Mouse (Mus musculus) c-Kit-positive CD71-positive TER-119-negative erythroid progenitor cells, embryonic 14.5 days (primary cell): ENCODE results near the gene Hist1h2ap.
"Not testable (repeated sequence)": the region's sequence is repeated elsewhere in the genome, so short reads cannot be mapped to it uniquely, and the experiment has no call there.

ENCODE experiments used
- DNase-seq: peaks from one replicate; pipeline ENCODE4 v3.0.0-alpha.2; 2013; ENCODE audit warnings: low read depth

The Hist1h2ap gene

DNA sequence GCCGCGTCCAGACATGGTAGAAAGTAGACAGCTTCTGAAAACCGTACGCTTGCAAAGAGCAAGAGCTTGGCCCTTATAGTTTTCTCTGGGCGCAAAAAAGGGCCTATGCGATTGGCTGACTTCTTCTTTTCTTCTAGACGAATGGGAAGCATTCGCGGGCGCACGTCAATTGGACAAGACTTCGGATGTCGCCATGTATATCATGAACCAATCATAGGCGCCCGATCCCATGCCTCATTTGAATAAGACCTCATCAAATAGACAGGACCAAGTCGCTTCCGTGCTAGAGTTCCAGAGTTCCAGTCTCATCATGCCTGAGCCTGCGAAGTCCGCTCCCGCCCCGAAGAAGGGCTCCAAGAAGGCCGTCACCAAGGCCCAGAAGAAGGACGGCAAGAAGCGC is at the start of gene Hist1h2ap, which contains the start of gene Hist1h2br:
Gene Hist1h2ap (minus strand): TSS at position 47 of the 400 bp plus-strand sequence.
Gene Hist1h2br (plus strand): TSS at position 283 of the 400 bp plus-strand sequence.
- not testable (repeated sequence) for DNase-seq

DNA sequence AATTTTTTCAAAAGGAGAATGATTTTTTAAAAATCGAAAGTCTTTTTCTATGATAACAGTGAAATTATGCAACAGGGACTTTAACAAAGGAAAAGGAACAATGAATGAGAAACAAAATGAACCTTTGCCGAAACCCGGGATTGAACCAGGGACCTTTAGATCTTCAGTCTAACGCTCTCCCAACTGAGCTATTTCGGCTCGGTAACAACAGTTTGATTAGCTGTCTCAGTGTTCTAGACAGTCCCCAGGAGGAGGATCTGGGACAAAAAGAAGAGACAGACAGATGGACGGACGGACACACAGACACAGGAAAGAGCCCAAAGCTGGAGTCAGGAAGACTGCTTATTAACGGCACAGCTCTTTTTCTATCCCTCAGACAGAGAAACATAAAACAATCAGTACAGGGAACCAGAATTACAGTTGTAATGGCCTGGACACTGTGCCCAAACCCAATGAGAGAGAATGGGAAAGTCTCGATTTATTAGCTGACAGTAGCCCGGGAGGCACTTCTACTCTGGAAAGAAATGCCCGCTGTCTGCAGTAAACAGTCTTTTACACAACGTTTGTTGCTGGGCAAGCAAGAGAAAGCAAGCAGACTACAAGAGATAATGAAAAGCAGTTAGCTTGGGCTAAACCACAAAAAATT is 49.6 kb upstream of the Hist1h2ap start:
- peak; percentile 86 for DNase-seq

DNA sequence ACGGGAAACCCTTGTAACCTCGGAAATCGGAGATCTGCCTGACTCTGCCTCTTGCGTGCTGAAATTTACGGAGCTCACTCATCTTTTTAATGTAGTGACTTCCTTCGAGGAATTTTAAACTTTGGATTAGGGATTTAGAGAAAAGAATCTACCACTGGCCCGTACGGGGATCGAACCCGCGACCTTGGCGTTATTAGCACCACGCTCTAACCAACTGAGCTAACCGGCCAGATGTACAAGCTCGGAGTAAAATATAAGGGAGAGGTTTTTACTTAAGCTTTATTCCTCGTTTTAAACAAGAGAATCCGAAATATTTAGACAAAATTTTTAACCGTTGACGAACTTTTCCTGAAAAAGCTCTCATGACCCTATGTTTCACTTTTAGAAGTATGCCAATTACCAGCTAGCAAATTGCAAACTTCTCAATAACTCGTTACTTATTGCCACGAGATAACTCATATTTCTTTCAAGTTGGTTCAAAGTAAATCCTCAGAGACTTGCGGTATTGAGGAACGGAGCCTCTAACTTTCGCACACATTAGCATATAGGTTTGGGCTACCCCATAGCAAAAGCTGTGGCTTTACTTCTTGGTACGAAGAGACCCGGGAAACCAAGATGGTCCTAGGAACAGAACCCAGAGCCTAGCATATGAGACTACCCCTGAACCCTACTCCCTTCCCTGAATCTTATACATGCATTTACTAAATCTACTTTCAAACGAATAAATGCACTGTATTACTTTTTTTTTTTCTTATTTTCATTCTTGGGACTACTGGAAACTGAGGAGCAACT is 48.8 kb upstream of the Hist1h2ap start:
- peak; percentile 70 for DNase-seq

DNA sequence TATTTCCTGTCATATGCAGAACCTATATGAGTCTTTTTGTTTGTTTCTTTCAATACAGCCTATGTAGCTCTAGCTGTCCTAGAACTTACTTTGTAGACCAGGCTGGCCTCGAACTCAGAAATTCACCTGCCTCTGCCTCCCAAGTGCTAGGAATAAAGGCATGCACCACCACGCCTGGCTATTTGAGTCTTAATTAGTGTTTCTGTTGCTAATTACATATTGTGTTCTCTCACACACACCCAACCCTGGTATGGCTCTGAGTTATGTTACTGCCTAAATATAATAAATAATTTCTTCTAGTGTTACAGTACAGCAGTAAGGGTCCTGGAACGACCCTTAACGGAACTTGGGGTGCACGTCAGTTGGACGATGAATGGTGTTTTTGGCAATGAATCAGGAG is 47.4 kb upstream of the Hist1h2ap start:
- DNase-seq = no peak

DNA sequence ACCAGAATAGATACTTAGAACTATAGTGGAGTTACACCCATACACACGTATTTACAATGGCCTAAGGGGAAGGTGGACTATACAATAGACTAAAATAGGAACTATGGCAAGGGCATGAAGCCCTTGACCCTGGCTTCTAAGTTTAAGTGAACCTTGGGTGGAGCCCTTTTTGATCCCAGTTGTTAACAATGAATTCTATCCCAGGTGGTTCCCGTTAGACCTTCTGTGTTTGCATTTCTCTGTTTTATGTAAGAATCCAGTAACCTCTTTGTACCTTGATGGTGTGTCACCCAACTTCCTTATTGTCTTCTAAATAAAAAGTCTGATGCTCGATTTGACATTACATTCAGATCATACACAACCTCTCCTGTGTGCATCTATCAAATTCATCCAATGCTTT is 32.2 kb upstream of the Hist1h2ap start:
- not testable (repeated sequence) for DNase-seq

DNA sequence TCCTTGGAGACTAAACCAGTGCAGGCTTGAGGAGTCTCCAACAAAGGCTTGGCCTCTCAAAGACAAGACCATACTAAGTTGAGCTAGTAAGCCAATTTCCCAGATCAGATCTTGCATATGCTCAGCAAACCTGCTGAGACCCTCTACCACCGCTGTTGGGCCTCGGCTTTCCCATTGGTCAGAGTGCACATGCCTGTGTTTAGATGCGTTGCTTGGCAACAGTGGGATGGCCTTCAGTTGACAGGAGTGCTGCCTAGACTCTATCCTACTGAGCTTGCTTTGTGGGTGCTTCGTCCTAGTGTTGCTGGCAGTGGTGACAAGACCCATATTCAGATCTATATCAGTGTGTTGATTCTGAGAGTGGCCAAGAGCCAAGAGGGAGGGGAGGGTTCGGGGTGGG is 28.3 kb upstream of the Hist1h2ap start:
- DNase-seq = no peak

DNA sequence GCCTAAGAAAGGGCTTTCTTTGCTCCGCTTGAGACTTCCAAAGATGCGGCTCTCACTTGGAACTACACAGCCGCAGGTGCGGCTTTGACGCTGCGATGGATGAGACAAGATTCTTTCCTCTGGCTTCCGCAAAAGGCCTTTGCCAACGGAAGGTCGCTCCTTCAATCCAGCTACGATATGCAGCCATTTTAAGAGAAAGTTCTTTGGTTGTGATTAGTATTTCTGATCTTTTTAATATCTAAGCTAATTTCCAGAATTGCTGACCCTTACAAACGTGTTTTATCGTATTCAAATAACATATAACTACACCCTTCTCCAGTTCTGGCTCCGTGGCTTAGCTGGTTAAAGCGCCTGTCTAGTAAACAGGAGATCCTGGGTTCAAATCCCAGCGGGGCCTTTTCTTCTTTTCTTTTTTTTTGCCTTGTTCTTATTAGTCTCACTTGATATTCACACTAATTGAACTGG is 22.4 kb upstream of the Hist1h2ap start:
- peak; percentile 76 for DNase-seq

DNA sequence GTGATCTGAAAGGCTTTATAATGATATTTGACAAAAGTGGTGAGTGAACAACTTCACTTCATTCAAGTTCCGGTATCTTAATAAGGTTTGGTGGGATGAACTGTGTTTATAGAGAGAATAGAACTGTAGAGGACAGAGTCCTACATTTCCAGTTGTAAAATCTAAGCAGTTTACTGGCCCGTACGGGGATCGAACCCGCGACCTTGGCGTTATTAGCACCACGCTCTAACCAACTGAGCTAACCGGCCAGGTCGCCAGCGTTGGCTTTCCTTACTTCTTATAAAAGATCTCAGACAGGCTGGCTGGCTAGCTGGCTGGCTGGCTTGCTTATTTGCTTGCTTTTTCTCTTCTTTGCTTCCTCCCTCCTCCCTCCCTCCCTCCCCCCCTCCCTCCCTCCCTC is 21.8 kb upstream of the Hist1h2ap start:
- DNase-seq = peak; percentile 70

DNA sequence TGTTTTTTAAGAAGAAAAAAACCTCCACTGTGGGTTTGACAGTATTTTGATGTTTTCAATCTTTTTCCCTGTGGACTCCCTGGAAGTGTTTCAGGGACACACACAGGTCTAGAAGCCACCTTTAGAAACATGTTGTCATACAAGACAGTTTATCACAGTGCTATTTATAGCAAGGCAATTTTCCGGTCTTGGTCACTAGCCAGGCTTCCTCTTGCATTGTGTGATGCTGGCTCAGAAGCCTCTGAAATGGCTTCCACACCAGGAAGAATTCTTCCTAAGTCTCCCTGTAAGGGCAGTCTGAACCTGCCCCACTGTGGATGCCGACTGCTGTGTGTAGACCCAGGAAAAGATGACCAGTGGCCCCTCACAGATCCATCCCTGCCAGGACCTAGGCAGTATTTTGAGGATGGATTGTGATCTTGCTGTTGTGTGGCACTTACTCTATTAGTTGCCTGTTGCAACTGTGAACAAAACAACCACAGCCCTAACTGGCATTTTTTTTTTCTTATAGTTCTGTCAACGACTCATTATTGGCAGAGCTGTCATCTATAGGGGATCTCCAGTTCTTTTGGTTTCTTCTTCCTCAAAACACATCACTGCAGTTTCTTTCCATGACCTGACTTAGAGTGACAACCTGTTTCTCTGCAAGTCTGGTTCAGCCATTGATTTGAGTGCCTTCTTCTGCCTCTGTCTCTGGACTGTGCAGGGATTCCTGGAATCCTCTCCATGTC is 19.1 kb upstream of the Hist1h2ap start:
- no peak for DNase-seq

DNA sequence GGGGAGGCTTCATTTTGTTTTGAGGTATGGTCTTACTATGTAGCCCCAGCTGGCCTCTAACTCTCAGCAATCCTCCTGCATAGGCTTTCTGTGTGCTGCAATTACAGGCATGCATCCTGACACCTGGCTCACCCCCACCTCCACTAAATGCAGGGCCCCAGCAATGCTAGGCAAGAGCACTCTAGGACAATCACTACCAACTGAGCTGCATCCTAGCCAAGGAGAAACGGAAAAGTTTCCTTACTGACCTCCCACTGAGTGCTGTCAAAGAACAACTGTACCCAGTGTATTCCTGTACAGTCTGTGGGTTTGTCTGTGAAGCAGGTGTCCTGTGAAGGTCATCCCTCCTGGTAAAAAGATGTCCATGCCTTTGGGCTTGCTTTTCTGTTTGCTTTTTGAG is 17.4 kb upstream of the Hist1h2ap start:
- not testable (repeated sequence) for DNase-seq

DNA sequence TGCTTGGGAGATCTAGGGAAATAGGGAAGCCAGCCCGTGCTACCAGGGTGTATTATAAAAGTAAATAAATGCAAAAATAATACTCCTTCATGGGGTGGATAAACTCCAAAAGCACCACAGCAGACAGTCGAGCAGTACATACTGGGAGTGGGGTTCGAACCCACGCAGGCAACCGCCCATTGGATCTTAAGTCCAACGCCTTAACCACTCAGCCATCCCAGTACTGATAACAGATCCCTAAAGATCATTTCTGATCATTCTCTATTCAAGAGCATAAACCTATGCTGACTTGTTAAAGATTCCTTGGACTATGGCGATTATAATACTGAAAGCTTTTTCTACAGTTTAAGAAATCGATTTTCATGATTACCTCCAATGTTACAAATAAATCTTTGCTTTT is 14.6 kb upstream of the Hist1h2ap start:
- DNase-seq = peak; percentile 71

DNA sequence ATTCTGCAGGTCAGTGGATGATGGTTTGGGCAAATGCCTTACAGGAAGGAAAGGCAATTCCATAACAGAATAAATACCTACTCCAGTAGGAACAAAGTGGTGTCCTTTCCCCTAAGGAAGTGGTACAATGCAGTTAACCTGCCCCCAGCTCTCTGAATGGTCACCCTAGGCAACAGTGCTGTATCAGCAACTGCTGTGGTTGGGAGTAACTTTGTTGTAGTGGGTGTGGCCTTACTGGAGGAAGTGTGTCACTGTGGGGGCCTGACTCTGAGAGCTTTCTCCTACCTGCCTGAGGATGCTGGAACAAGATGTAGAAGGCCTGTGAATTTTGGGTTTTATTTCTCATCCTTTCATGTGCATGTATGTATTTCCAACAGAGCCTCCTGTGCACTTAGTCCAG is 13.0 kb upstream of the Hist1h2ap start:
- DNase-seq = not testable (repeated sequence)

DNA sequence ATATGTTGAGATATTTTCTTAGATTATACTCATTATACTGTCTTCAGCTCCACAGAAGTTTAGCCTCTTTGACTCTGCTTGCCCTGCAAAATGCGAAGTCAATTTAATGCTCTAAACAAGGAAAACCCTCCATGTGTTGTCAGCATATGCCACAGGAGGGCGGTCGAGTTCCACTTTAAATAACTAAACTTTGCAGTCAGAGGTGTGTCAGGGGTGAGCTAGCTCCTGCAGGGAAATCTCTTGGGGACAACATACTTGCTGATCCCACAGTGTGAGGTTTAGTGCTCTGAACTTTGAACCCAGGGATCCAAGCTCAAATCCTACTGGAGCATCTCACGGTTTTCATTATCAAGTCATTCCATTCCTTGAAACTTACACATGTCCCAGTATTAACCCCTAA is 7.2 kb upstream of the Hist1h2ap start:
- DNase-seq = not testable (repeated sequence)

DNA sequence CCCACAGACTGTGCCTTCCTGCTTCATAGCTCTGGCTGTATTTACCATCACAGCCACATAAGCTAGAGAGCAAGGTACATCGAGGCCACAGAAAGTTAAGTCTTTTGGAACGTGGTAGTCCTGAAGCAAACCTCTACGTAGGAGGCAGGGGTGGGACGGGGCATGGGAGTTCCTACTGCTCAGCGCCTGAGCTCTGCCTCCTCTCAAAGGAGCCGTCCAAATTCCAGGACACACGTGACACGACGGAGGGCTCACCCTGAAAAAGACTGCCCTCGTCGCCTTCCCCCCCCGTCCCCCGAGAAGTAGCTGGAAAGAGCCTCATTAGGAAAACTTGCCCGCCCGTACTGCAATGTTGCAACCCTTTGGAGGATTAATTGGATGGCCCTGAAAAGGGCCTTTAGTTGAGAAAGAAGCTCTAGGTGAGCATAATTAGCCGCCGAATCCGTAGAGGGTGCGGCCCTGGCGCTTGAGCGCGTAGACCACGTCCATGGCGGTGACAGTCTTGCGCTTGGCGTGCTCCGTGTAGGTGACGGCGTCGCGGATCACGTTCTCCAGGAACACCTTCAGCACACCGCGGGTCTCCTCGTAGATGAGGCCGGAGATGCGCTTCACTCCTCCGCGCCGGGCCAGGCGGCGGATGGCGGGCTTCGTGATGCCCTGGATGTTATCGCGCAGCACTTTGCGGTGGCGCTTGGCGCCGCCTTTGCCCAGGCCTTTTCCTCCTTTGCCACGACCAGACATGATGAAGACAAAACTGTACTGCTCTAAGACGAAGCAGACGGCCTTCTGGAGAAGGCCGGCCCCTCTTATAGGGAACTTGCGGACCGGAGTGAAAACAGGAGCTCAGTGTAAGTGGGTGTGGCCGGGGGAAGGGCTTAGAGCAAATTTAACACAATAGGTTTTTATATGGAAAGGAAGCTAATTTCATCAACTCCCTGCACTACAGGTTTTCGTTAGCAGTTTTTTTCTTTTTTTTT is 1.6 kb downstream of the Hist1h2ap start, which contains the start of gene Hist1h4n:
Gene Hist1h4n (minus strand): TSS at position 779 of the 977 bp plus-strand sequence.
- not testable (repeated sequence) for DNase-seq

DNA sequence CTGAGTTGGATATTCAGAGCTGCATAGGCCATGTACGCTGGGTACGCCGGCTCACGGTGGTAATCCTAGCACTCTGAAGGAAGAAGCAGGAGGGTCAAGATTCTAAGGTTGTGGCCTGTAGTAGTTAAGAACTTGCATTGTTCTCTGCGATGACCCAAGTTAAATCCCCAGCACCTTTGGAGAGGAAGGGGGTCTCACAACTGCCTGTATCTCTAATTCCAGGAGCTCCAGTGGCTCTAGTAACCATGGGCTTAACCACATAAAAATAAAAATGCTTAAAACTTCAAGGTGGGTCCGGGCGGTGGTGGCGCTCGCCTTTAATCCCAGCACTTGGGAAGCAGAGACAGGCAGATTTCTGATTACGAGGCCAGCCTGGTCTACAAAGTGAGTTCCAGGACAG is 3.0 kb downstream of the Hist1h2ap start:
- DNase-seq = no peak

DNA sequence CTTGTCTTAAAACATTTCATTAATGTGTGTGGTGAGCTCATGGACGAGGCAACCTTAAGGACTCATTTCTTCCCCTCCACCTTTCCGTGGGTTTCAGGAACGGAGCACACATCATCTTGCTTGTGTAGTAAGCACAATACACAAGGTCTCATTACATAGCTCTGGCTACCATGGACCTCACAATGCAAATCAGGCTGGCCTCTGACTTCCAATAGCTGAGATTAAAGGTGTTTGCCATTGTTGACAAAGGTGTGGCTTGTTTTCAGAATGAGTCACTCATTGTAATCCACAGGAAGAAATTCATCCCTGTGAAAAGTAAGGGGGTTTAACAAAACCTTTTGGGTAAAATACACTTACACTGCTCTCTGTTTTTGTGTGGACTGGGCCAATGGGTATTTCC is 4.8 kb downstream of the Hist1h2ap start:
- no peak for DNase-seq

DNA sequence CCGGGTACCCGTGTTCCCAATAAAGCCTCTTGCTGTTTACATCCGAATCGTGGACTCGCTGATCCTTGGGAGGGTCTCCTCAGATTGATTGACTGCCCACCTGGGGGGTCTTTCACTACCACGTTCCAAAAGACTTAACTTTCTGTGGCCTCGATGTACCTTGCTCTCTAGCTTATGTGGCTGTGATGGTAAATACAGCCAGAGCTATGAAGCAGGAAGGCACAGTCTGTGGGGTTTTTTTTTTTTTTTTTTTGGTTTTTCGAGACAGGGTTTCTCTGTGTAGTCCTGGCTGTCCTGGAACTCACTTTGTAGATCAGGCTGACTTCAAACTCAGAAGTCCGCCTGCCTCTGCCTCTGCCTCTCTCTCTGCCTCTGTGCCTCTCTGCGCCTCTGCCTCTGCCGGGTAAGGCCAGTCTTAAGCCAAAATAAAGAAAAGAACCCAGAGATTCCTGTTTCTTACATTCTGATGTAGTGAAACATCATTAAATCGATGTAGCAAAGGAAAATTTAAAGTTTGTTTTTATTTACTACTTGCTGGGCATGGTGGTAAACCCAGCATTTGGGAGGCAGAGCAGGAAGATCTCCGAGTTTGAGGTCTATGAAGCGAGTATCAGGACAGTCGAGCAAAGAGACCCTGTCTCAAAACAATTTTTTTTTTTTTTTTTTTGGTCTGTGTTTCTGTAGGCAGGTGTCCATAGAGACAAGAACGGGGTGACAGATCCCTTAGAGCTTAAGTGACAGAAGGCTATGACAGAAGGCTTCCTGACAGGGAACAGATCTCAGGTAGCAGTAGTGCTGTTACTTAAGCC is 13.0 kb downstream of the Hist1h2ap start:
- DNase-seq = not testable (repeated sequence)

DNA sequence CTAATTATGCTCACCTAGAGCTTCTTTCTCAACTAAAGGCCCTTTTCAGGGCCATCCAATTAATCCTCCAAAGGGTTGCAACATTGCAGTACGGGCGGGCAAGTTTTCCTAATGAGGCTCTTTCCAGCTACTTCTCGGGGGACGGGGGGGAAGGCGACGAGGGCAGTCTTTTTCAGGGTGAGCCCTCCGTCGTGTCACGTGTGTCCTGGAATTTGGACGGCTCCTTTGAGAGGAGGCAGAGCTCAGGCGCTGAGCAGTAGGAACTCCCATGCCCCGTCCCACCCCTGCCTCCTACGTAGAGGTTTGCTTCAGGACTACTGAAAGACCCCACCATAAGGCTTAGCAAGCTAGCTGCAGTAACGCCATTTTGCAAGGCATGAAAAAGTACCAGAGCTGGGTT is 21.2 kb downstream of the Hist1h2ap start:
- not testable (repeated sequence) for DNase-seq

DNA sequence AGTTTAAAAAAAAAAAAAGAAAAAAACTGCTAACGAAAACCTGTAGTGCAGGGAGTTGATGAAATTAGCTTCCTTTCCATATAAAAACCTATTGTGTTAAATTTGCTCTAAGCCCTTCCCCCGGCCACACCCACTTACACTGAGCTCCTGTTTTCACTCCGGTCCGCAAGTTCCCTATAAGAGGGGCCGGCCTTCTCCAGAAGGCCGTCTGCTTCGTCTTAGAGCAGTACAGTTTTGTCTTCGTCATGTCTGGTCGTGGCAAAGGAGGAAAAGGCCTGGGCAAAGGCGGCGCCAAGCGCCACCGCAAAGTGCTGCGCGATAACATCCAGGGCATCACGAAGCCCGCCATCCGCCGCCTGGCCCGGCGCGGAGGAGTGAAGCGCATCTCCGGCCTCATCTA is 21.8 kb downstream of the Hist1h2ap start, which contains the start of gene Hist1h4m:
Gene Hist1h4m (plus strand): TSS at position 208 of the 400 bp plus-strand sequence.
- not testable (repeated sequence) for DNase-seq

DNA sequence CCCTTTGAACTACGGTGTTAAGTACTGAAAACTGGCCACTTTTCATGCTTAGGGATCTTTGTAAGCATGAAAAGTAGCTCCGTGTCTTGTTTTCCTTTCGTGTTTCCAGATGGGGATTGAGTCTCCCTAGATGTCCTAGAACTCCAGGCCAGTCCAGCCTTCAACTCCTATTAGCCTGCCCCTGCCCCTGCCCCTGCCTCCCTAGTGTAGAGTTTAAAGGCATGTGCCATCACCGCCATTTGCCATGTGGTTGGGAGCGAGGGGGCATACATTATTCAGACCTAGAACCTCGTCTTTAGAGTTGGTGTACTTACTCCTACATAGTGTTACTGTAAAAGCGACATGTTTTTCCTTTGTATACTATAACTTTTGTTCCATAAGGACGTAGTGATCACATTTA is 22.2 kb downstream of the Hist1h2ap start:
- not testable (repeated sequence) for DNase-seq
